Mouse (Mus musculus) retina, postnatal 1 day (tissue): ENCODE results near the gene Cc2d1b.

Experiments
- DNase-seq: peaks from one replicate; pipeline ENCODE4 v3.0.0-alpha.2; 2012

Gene Cc2d1b

GRCm38 (mm10) chr4:108664407-108664806, 44.7 kb downstream of the Cc2d1b start:
- peak; percentile 54 for DNase-seq
